Mouse (Mus musculus) C2C12 (cell line): ENCODE measurements around the gene Cipc. TPM values are rescaled to one million over a fixed set of nuclear protein-coding genes. Genes with fewer than 3 reads are reported as not detected.

ENCODE experiments used
- H3K27me3 ChIP-seq: one replicate; pipeline ENCODE4 v1.6.1; 2011; ENCODE audit not compliant: control insufficient read depth, insufficient read depth, insufficient read length
- H3K36me3 ChIP-seq: one replicate; pipeline ENCODE4 v1.6.1; 2011; ENCODE audit not compliant: control insufficient read depth, insufficient read depth
- H3K4me3 ChIP-seq: one replicate; pipeline ENCODE4 v1.5.1; 2011; ENCODE audit warnings: mild to moderate bottlenecking, control low read depth; ENCODE audit not compliant: poor library complexity, insufficient read depth, severe bottlenecking
- H3K79me2 ChIP-seq: one replicate; pipeline ENCODE4 v1.6.1; 2011; ENCODE audit not compliant: control insufficient read depth, insufficient read depth
- H3K79me3 ChIP-seq: one replicate; pipeline ENCODE4 v1.6.1; 2011; ENCODE audit warnings: low read depth, control low read depth
- H3ac ChIP-seq: one replicate; pipeline ENCODE3; 2011; ENCODE audit warnings: low read depth; ENCODE audit not compliant: control insufficient read depth, insufficient read length
- CEBPB ChIP-seq: IDR thresholded peaks from one replicate; pipeline ENCODE4 v1.6.1; 2011; ENCODE audit warnings: low read depth, mild to moderate bottlenecking, control low read depth, moderate library complexity
- CTCF ChIP-seq: IDR thresholded peaks from one replicate; pipeline ENCODE4 v1.5.1; 2011; ENCODE audit not compliant: control insufficient read depth, insufficient read depth, insufficient read length
- FOSL1 ChIP-seq: IDR thresholded peaks from one replicate; pipeline ENCODE4 v1.8.0; 2011; ENCODE audit warnings: mild to moderate bottlenecking, low read length; ENCODE audit not compliant: poor library complexity, insufficient read depth, severe bottlenecking
- MAX ChIP-seq: IDR thresholded peaks from one replicate; pipeline ENCODE4 v1.6.1; 2011; ENCODE audit warnings: mild to moderate bottlenecking, control low read depth
- MYOD1 ChIP-seq: IDR thresholded peaks from one replicate; pipeline ENCODE4 v1.6.1; 2011; ENCODE audit warnings: low read depth; ENCODE audit not compliant: control insufficient read depth, insufficient read length
- MYOG ChIP-seq: IDR thresholded peaks from one replicate; pipeline ENCODE4 v1.6.1; 2011; ENCODE audit not compliant: control insufficient read depth, insufficient read length; ENCODE audit errors: extremely low read depth
- USF1 ChIP-seq: IDR thresholded peaks from one replicate; pipeline ENCODE4 v1.6.1; 2011; ENCODE audit warnings: low read depth, mild to moderate bottlenecking, control low read depth, moderate library complexity
- polyA plus RNA-seq: library from polyadenylated mRNA; unstranded; fragments of >200 nt; fragmentation: generic; extraction: Trizol; gene quantifications from one replicate; pipeline ENCODE4 v1.2.1, GENCODE M21; 2012; ENCODE audit warnings: missing spikeins

Cipc gene
- polyA plus RNA-seq, 1 experiment: 12.0 TPM

- no peaks in the 10 kb centered on the region for H3K79me2 ChIP-seq
- no peaks in the 10 kb centered on the region for H3K36me3 ChIP-seq
- H3ac ChIP-seq: no peak overlapping the region
- peak; percentile 35 for TF ChIP-seq MAX
- no peak for TF ChIP-seq CTCF
- H3K79me3 ChIP-seq: no peaks in the 10 kb centered on the region
- no peaks in the 10 kb centered on the region for H3K27me3 ChIP-seq
- no peak overlapping the region for H3K4me3 ChIP-seq
Observed at GRCm38 (mm10) chr12:86935692-86936282, 11.1 kb upstream of the Cipc start.

- peak; percentile 61 for TF ChIP-seq MAX
- TF ChIP-seq CEBPB: no peak
- H3K79me2 ChIP-seq: no peaks in the 10 kb centered on the region
- no peak overlapping the region for H3ac ChIP-seq
- no peak overlapping the region for H3K4me3 ChIP-seq
- no peaks in the 10 kb centered on the region for H3K27me3 ChIP-seq
- H3K79me3 ChIP-seq: no peaks in the 10 kb centered on the region
- H3K36me3 ChIP-seq: no peaks in the 10 kb centered on the region
Observed at GRCm38 (mm10) chr12:86936587-86937343, 10.1 kb upstream of the Cipc start.

DNA sequence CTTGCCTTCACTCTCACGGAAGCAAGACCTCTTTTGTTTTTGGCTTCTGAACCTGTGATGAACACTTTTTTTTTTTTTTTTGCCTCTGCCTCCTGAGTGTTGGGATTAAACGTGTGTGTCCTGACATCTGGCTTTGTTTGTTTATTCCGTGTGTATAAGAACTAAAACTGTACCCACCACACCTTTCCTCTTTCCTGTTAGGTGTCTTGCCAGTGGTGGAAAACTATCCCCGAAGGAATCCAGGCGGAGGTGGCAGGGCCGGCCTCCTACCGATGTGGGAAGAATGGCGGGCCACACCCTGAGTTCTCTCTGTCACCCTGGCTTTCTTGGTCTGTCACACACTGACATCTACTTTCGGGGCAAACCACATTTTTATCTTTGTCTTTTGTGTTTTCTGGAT lies 8.3 kb upstream of the Cipc start:
- no peaks in the 10 kb centered on the region for H3K27me3 ChIP-seq
- H3K79me2 ChIP-seq: no peaks in the 10 kb centered on the region
- no peak for TF ChIP-seq FOSL1
- no peaks in the 10 kb centered on the region for H3K79me3 ChIP-seq
- H3K36me3 ChIP-seq: no peaks in the 10 kb centered on the region
- no peak overlapping the region for H3ac ChIP-seq
- no peak overlapping the region for H3K4me3 ChIP-seq

DNA sequence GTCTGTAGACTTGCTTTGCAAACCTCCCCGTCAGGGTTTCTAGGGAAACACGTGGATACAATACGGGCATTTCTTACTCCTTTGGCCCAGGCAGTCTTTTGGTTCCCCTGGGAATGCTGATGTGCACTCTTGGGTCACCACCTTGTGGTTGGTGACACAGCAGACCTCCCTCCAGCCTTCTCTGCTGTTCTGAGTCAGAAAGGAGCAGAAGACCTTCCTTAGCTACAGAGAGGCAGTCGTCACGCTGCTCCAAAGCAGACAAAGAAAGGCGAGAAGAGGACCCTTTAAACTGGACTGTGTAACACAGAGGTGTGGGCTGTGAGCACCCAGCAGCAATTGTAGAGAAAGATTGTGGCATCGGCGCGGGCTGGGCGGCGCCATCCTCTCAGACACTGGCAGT lies 5.7 kb upstream of the Cipc start:
- Histone ChIP-seq H3K36me3 (no peaks in the 10 kb centered on the region), H3K79me2 (no peaks in the 10 kb centered on the region), H3K4me3 (no peak overlapping the region), H3ac (peak overlapping the region; percentile 2), H3K79me3 (no peaks in the 10 kb centered on the region), H3K27me3 (no peaks in the 10 kb centered on the region)
- TF ChIP-seq MYOD1 (no peak), USF1 (peak; percentile 12), CEBPB (peak; percentile 39), FOSL1 (peak; percentile 19), MYOG (no peak), MAX (peak; percentile 94), CTCF (no peak)

- no peaks in the 10 kb centered on the region for H3K79me3 ChIP-seq
- no peaks in the 10 kb centered on the region for H3K36me3 ChIP-seq
- no peak overlapping the region for H3K4me3 ChIP-seq
- TF ChIP-seq MAX (no peak), CEBPB (no peak), MYOD1 (peak; percentile 18), MYOG (no peak), FOSL1 (no peak)
- no peaks in the 10 kb centered on the region for H3K79me2 ChIP-seq
- no peak overlapping the region for H3ac ChIP-seq
- no peaks in the 10 kb centered on the region for H3K27me3 ChIP-seq
Observed at GRCm38 (mm10) chr12:86941734-86942486, 4.9 kb upstream of the Cipc start.

DNA sequence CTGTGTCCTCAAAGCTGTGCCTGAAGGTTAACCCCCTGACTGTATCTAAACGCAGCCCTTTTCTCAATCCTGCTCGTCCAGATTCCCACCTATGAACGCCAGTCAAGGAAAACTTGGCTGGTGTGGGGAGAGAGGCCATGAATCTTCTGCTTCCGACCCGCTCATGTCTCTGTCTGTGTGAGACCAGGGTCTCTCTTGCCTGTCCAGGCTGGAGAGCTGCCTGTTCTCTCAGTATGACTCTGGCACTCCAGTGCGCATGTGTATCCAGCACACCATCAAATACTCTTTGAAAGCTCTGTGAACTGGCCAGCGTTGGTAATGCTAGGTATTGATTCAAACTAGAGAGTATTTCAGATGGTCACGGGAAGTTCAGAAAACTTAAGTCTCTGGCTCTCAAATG lies 3.4 kb upstream of the Cipc start:
- Histone ChIP-seq H3K36me3 (no peaks in the 10 kb centered on the region), H3K27me3 (no peaks in the 10 kb centered on the region), H3ac (no peak overlapping the region), H3K4me3 (no peak overlapping the region), H3K79me3 (peaks cover 5% of the 10 kb centered on the region), H3K79me2 (peaks cover 12% of the 10 kb centered on the region)
- no peak for TF ChIP-seq CTCF
- no peak for TF ChIP-seq USF1
- no peak for TF ChIP-seq FOSL1
- no peak for TF ChIP-seq MAX
- TF ChIP-seq MYOG: no peak
- no peak for TF ChIP-seq CEBPB
- TF ChIP-seq MYOD1: no peak
